Mouse (Mus musculus) kidney, embryonic 16.5 days (tissue): Measurements from ENCODE around the gene Krtap5-5. TPM values are rescaled to one million over a fixed set of nuclear protein-coding genes. Genes with fewer than 3 reads are reported as not detected.
"Not testable (repeated sequence)": the region's sequence is repeated elsewhere in the genome, so short reads cannot be mapped to it uniquely, and the experiment has no call there.

Experiments used
- ATAC-seq: fragments of 200-750 bp; cut with Nextera tagmentation; 2 replicates; pipeline ENCODE4 v1.8.0; 2017; ENCODE audit warnings: moderate TSS enrichment; ENCODE audit not compliant: low FRiP score, low TSS enrichment
- H3K27ac ChIP-seq: fragments of 300-500 bp; sonication (generic); 2 replicates; pipeline ENCODE4 v1.5.1; 2014; ENCODE audit warnings: low read length
- H3K27me3 ChIP-seq: fragments of 300-500 bp; sonication (generic); 2 replicates; pipeline ENCODE4 v1.6.1; 2014; ENCODE audit warnings: low read length, control low read depth, mixed read lengths; ENCODE audit not compliant: insufficient read depth
- H3K36me3 ChIP-seq: fragments of 300-500 bp; sonication (generic); 2 replicates; pipeline ENCODE4 v1.6.1; 2014; ENCODE audit warnings: low read length, control low read depth, mixed read lengths; ENCODE audit not compliant: insufficient read depth
- H3K4me1 ChIP-seq: fragments of 300-500 bp; sonication (generic); 2 replicates; pipeline ENCODE4 v1.6.1; 2014; ENCODE audit warnings: low read length, control low read depth, mixed read lengths; ENCODE audit not compliant: insufficient read depth
- H3K4me2 ChIP-seq: fragments of 300-500 bp; sonication (generic); replicated peaks from 2 replicates; pipeline ENCODE4 v1.6.1; 2014; ENCODE audit warnings: low read depth, low read length
- H3K4me3 ChIP-seq: fragments of 300-500 bp; sonication (generic); 2 replicates; pipeline ENCODE4 v1.5.1; 2014; ENCODE audit warnings: mild to moderate bottlenecking, low read length
- H3K9ac ChIP-seq: fragments of 300-500 bp; sonication (generic); replicated peaks from 2 replicates; pipeline ENCODE4 v1.6.1; 2014; ENCODE audit warnings: low read length
- H3K9me3 ChIP-seq: fragments of 300-500 bp; sonication (generic); 2 replicates; pipeline ENCODE4 v1.6.1; 2016; ENCODE audit warnings: low read length, control low read depth
- WGBS: fragments of 180-500 bp; shearing (Covaris S2); extraction: QIAGEN DNeasy Blood & Tissue Kit; methylation state at CpG from one replicate; pipeline ENCODE4 v1.1.7; 2014; 5-methylcytosine and 5-hydroxymethylcytosine counted together
- polyA plus RNA-seq: library from polyadenylated mRNA; unstranded; fragments of >200 nt; fragmentation: Nextera tagmentation; extraction: Ambion mirVana; gene quantifications from 2 replicates; pipeline ENCODE4 v1.2.1, GENCODE M21; 2015

The Krtap5-5 gene
- polyA plus RNA-seq, 1 experiment from 2014 or later: not detected

- WGBS: 50% methylated on average over 1 of the region's 1 CpGs
- not testable (repeated sequence) for H3K36me3 ChIP-seq
These were observed 17.6 kb downstream of the Krtap5-5 start for GRCm38 (mm10) chr7:142212136-142212535.

DNA sequence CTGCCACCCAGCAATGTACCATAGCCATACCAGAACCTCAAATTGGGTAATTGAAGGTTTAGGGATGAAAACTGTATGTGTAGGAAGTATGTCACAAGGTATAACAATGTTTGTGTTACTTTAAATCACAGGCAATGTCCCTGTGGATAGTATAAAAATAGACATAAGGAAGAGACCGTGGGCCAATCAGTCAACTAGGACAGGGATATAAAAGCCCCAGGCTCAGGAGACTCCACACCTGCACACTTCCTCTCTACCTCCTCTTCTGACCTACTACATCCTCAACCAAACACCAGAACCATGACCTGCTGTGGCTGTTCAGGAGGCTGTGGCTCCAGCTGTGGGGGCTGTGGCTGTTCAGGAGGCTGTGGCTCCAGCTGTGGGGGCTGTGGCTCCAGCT is 18.2 kb downstream of the Krtap5-5 start, which contains the start of gene Gm7579:
Gene Gm7579, plus strand, starts transcription at position 301 of the 400 bp plus-strand sequence.
- ATAC-seq: no peak
- 56% methylated on average over 1 of the region's 1 CpGs for WGBS
- Histone ChIP-seq H3K36me3 (no peaks in the 10 kb centered on the region), H3K9me3 (no peaks in the 10 kb centered on the region), H3K27ac (no peak within 1 kb of the TSS), H3K4me1 (no peaks in the 10 kb centered on the region), H3K4me2 (no peak within 1 kb of the TSS), H3K4me3 (no peak within 1 kb of the TSS), H3K9ac (no peak within 1 kb of the TSS), H3K27me3 (no peaks in the 10 kb centered on the region)

More at GRCm38 (mm10) chr7:142212136-142212535, 17.6 kb downstream of the Krtap5-5 start:
- H3K4me3 ChIP-seq, H3K27ac ChIP-seq, H3K9me3 ChIP-seq, H3K4me2 ChIP-seq, H3K4me1 ChIP-seq, H3K9ac ChIP-seq, H3K27me3 ChIP-seq, ATAC-seq: not testable (repeated sequence)

- H3K27me3 ChIP-seq, H3K36me3 ChIP-seq, H3K4me2 ChIP-seq, H3K9ac ChIP-seq, H3K27ac ChIP-seq, ATAC-seq, H3K4me1 ChIP-seq, H3K9me3 ChIP-seq, H3K4me3 ChIP-seq: not testable (repeated sequence)
- WGBS: 81% methylated on average over 5 of the region's 5 CpGs
These were observed 22.9 kb downstream of the Krtap5-5 start for GRCm38 (mm10) chr7:142206891-142207290.

- Histone ChIP-seq H3K27me3 (no peaks in the 10 kb centered on the region), H3K9ac (no peak overlapping the region), H3K9me3 (no peaks in the 10 kb centered on the region), H3K4me1 (no peaks in the 10 kb centered on the region), H3K4me2 (no peak overlapping the region), H3K27ac (no peak overlapping the region), H3K4me3 (no peak overlapping the region), H3K36me3 (no peaks in the 10 kb centered on the region)
- no peak for ATAC-seq
These were observed 24.3 kb downstream of the Krtap5-5 start for GRCm38 (mm10) chr7:142205488-142205887.

GRCm38 (mm10) chr7:142201064-142201463 is 28.7 kb downstream of the Krtap5-5 start, which contains the start of gene Krtap5-3:
TSS of gene Krtap5-3 (plus strand) at chr7:142201364.
- no peaks in the 10 kb centered on the region for H3K4me1 ChIP-seq
- H3K9me3 ChIP-seq: no peaks in the 10 kb centered on the region
- no peaks in the 10 kb centered on the region for H3K36me3 ChIP-seq
- no peaks in the 10 kb centered on the region for H3K27me3 ChIP-seq
- H3K9ac ChIP-seq: no peak within 1 kb of the TSS
- 21% methylated on average over 1 of the region's 1 CpGs for WGBS
- no peak for ATAC-seq
- H3K4me3 ChIP-seq: no peak within 1 kb of the TSS
- H3K27ac ChIP-seq: no peak within 1 kb of the TSS
- no peak within 1 kb of the TSS for H3K4me2 ChIP-seq

DNA sequence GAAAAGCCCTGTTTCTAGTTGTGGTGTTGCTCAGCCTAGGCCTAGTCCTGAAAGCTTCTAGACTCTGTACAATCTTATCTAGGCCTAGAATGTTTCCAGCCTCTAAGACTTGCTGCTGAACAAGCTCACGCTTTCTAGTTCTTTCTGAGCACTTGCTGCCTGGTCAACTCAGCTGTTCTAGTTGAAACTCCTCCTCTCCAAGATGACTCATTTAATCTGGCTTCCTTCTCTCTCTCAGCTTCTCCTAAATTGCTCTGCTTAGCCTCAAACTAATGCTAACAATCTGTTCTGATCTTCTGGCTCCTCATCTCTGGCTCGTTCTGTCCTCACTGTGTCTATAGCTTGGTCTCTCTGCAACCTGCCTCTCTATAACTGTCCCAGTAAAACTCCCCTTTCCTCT is 31.0 kb downstream of the Krtap5-5 start:
- Histone ChIP-seq H3K9me3 (peaks cover 2% of the 10 kb centered on the region; the same call in 1 of the 2 replicates), H3K4me3 (no peak overlapping the region), H3K36me3 (no peaks in the 10 kb centered on the region), H3K27ac (no peak overlapping the region), H3K9ac (no peak overlapping the region), H3K4me1 (no peaks in the 10 kb centered on the region), H3K27me3 (no peaks in the 10 kb centered on the region), H3K4me2 (no peak overlapping the region)
- no peak for ATAC-seq
- 82% methylated on average over 2 of the region's 2 CpGs for WGBS

DNA sequence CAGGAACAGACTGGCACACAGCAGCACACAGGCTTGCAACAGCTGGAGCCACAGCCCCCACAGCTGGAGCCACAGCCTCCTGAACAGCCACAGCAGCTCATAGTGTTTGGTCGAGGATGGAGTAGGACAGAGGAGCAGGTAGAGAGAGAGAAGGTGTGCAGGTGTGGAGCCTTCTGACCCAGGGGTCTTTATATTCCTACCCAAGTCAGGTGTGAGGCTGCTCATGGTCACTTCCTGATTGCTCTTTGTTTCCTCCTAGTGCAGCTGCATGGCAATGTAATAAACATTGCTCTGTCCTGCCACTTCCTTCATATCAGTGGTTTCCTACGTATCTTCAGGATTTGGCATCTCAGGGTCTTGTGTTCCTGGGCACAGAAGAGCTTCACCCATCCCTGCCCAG is 39.5 kb downstream of the Krtap5-5 start, which contains the start of gene Gm10153:
Gene Gm10153, minus strand, starts transcription at position 101 of the 400 bp plus-strand sequence.
- peaks cover 2% of the 10 kb centered on the region; the same call in 1 of the 2 replicates for H3K9me3 ChIP-seq
- no peak within 1 kb of the TSS for H3K9ac ChIP-seq
- H3K27ac ChIP-seq: no peak within 1 kb of the TSS
- no peak within 1 kb of the TSS for H3K4me2 ChIP-seq
- no peak within 1 kb of the TSS for H3K4me3 ChIP-seq
- no peaks in the 10 kb centered on the region for H3K4me1 ChIP-seq
- WGBS: 43% methylated on average over 2 of the region's 2 CpGs
- H3K27me3 ChIP-seq: no peaks in the 10 kb centered on the region
- no peaks in the 10 kb centered on the region for H3K36me3 ChIP-seq
- ATAC-seq: no peak

DNA sequence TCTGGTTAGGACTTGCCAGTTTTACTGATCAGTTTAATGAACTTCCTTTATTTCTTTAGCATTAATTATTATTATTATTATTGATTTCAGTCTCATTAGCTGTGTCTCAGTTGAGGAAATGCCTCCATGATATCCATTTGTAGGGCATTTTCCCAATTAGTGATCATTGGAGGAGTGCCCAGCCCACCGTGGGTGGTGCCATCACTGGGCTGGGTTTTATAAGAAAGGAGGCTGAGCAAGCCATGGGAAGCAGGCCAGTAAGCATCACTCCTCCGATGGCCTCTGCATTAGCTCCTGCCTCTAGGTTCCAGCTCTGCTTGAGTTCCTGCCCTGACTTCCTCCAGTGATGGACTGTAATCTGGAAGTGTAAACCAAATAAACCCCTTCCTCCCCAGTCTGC is 41.6 kb downstream of the Krtap5-5 start:
- H3K36me3 ChIP-seq: no peaks in the 10 kb centered on the region
- H3K4me3 ChIP-seq: no peak overlapping the region
- H3K27ac ChIP-seq: no peak overlapping the region
- H3K9me3 ChIP-seq: no peaks in the 10 kb centered on the region
- no peaks in the 10 kb centered on the region for H3K4me1 ChIP-seq
- WGBS: 71% methylated on average over 2 of the region's 2 CpGs
- no peak overlapping the region for H3K9ac ChIP-seq
- no peaks in the 10 kb centered on the region for H3K27me3 ChIP-seq
- ATAC-seq: no peak
- H3K4me2 ChIP-seq: no peak overlapping the region

GRCm38 (mm10) chr7:142181021-142181420 is 48.8 kb downstream of the Krtap5-5 start:
- ATAC-seq: no peak
- no peaks in the 10 kb centered on the region for H3K9me3 ChIP-seq
- no peak overlapping the region for H3K4me3 ChIP-seq
- no peak overlapping the region for H3K27ac ChIP-seq
- H3K4me1 ChIP-seq: no peaks in the 10 kb centered on the region
- no peaks in the 10 kb centered on the region for H3K36me3 ChIP-seq
- H3K9ac ChIP-seq: no peak overlapping the region
- no peaks in the 10 kb centered on the region for H3K27me3 ChIP-seq
- H3K4me2 ChIP-seq: no peak overlapping the region
- WGBS: 53% methylated on average over 1 of the region's 1 CpGs
